Mouse (Mus musculus): ENCODE results near the gene Cela3b.

Gene Cela3b

GRCm38 (mm10) chr4:137430502-137430901, at the start of gene Cela3b:
Gene Cela3b (minus strand): TSS chr4:137430540.
- DNase-seq (ENCODE audit: inconsistent ontology term) = no peak

- no peak for DNase-seq (ENCODE audit: inconsistent ontology term)
These were observed 49.4 kb upstream of the Cela3b start for GRCm38 (mm10) chr4:137479757-137480156.

DNA sequence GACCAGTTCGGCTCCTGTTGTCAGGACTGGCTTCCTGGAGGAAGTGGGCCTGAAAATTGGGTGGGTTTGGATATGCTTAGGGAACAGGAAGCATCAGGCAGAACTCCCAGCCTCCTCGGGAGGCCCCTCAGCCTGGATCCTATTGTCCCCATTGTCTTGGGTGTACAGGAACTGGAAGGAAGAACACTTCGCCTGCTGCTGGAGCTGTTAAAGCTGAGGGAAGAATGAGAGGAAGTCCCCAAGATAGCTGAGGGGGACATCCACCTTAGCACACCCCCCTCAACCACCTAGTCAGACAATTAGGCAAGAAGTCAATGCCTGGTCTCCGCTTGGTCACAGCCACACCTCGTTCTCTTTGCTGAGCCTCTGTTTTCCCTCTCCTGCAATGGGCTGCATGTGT, 48.0 kb upstream of the Cela3b start:
- DNase-seq (ENCODE audit: inconsistent ontology term) = no peak

DNA sequence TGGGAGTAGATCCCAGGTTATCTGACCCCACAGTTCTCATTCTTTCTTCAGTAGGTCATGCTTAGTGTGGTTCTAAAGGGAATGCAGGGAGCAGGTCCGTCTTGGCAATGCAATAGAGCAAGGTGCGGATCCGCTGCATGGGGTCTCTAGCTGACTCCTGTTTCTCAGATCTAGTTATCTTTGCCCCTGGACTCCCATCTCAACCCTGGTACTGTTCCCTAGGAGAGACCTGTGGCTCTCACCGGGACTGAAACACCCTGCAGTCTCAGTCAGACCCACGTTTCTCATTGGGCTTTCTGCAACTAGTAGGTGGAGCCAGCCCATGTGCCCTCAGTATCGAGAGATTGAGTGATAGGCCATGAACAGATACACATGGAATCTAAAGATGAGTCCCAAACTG, 47.3 kb upstream of the Cela3b start:
- no peak for DNase-seq (ENCODE audit: inconsistent ontology term)

- DNase-seq (ENCODE audit: inconsistent ontology term) = peak; percentile 88
These were observed 46.5 kb upstream of the Cela3b start for GRCm38 (mm10) chr4:137476761-137477237.

- peak; percentile 43 for DNase-seq (ENCODE audit: inconsistent ontology term)
These were observed 45.9 kb upstream of the Cela3b start for GRCm38 (mm10) chr4:137476065-137476760.

DNA sequence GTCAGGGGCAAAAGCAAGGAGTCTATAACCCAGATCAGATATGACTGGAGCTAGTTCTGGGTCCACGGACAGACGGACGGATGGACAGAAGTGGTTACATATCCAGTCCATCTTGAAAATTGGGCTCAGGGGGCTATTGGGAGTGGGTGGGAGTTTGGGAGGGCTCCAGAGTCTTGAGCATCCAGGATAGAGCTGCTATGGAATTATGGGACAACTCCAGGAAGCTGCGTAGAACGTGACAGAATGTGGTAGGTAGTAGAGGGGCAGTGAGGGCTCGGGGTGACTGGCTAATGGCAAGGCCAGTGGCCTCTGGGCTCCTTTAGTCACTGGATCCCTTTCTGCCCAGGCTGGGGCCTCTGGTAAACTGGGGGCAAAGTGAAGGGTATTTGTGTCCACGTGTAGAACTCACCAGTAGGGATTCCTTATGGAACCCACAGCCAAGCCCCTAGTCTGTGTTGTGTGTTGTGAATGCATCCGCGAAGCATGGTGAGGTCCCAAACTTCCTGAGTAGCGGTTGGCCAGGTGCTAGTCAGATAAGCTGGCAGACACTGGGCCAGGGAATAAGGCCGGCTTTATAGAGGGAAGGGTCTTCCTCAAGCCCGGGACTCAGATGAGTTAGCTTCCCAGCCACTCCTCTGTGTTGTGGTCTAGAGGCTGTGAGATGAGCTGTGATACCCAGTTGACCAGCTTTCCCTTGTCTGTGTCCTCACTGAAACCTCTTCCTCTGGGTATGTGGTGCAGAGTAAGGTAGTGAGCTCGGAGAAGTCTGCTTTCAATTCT, 45.1 kb upstream of the Cela3b start:
- no peak for DNase-seq (ENCODE audit: inconsistent ontology term)

- DNase-seq (ENCODE audit: inconsistent ontology term) = no peak
These were observed 44.4 kb upstream of the Cela3b start for GRCm38 (mm10) chr4:137474694-137475093.

- peak; percentile 87 for DNase-seq (ENCODE audit: inconsistent ontology term)
These were observed 43.5 kb upstream of the Cela3b start for GRCm38 (mm10) chr4:137473701-137474388.

DNA sequence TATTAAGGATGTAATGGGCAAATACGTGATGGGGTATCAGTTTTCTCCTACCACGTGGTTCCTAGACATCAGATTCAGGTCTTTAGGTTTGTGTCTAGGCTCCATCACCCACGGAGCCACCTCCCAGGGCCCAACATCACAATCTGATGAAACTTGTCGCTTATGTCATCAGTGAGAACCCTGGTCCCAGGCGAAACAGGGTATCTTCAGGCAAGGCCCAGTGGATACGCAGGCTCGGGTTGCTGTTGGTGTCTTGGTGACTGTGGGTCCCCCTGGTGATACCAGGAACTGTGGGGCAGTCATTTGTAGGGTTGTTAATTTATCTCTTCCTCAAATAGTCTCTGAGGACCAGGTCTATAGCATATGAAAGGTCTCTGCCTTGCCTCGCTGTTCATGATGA, 42.9 kb upstream of the Cela3b start:
- no peak for DNase-seq (ENCODE audit: inconsistent ontology term)

DNA sequence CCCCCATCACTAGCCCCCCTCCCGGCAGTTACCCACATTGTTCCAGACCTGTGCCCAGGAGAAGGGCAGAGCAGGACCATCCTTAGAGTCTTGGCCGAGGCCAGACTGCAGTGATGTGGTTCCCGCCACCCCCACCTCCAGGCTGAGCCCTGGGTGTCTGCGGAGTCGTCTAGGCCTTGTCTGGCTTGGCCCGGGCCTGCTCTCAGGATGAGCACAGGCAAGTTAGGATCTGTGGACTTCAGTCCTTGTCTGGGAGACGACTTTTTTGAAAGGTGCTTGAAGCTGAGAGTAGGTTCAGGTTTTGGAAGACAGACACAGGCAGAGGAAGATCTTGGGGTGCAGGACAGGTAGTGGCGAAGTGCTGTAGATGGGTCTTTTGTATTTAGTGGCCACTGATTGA, 41.0 kb upstream of the Cela3b start:
- no peak for DNase-seq (ENCODE audit: inconsistent ontology term)

DNA sequence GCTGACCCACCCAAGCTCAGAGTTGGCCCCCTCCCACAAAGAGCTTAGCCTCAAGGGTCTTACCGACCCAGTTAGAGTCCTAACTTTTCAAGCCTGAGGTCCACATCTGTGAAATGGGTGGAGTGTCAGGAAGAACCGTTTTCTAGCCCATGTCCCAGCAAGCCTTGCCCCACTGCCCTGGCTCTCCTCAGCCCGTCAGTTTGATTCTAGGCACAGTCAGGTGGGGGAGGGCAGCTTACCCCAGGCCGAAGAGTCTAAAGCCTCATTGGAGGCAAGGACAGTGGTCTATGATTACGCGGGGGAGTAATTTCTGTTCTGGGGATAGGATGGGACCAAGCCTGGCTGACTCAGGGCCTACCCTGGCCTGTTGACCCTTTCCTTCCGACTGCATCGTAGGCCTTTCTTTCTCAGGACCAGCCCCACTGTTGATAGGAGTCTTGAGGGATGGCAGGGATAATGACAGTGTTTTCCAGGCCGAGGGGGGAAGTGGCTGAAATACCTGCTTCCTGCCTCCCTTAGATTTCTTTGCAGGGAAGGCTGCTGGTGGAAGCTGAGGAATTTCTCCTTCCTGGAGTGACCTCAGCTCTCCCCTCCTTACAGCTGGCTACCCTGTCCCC, 40.5 kb upstream of the Cela3b start:
- no peak for DNase-seq (ENCODE audit: inconsistent ontology term)

DNA sequence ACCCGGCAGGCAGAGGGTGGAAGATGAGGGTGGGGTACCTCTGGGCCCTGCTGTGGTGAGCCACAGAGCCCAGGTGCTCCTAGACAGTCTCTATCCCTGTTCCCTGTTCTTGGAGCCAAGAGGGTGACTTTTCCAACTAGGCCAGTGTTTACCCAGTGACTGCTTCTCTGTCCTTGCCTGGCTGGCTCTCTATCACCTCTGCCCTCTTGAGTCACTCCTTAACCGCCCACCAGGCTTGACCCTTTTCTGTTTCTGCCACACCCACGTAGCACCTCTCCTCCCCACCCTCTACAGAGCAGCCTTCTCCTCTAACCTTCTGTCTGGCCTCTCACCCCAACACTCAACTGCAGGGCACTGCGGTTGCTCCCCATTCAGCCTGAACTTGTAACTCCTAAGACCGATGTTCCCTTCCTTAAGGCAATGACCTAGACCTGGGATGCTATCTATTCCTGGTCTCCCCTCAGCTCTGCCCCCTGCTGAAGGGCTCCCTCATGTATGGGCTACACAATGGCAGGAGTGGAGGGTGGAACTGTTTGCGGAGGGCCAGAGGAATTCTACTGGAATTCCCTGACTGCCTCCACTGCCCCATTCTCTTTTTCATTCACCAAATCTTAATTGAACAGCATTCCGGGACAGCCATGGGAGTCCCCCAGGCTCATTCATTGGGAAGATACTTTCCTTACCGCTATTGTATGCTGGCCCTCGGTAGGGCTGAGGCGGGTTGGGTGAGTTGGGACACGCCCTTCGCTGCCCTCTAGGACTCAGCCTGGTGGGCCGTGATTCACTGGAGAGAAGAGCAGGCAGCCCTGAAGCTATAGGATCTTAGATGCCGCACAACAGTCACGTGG, 39.7 kb upstream of the Cela3b start:
- DNase-seq (ENCODE audit: inconsistent ontology term) = peak; percentile 80

DNA sequence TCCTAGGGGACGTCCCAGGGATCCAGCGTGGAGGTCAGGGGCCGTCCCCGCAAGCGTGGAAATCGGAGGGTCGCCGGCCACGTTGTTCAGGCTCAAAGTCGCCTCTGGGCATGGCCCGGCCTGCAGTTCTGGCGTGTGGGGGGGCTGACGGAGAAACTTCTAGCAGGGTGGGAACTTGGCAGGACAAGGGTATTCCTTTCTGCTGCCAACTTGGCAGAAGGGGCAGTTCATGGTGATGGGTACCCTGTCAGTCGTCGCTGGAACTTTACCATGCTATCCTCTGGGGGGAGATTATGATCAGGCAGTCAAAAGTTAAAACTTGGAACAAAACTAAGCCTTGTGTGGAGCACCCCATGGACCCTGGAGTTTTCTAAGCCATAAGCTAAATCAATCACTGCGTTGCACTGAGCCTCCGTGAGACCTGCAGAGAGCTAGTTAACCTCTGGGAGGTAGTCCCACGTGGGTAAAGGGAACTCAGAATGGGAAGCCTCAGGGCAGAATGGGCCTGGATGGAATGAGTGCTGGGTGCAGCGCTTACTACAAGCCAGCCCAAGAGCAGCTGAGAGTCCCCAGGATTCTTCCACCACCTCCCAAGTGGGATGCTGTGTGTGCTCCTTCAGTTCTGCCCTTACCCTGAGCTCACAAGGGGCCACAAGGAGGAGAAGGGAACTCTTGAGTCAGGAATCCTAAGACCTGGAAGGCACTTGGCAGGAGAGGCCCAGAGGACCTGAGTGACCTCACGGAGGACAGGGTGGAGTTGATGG, 38.9 kb upstream of the Cela3b start:
- peak; percentile 66 for DNase-seq (ENCODE audit: inconsistent ontology term)

DNA sequence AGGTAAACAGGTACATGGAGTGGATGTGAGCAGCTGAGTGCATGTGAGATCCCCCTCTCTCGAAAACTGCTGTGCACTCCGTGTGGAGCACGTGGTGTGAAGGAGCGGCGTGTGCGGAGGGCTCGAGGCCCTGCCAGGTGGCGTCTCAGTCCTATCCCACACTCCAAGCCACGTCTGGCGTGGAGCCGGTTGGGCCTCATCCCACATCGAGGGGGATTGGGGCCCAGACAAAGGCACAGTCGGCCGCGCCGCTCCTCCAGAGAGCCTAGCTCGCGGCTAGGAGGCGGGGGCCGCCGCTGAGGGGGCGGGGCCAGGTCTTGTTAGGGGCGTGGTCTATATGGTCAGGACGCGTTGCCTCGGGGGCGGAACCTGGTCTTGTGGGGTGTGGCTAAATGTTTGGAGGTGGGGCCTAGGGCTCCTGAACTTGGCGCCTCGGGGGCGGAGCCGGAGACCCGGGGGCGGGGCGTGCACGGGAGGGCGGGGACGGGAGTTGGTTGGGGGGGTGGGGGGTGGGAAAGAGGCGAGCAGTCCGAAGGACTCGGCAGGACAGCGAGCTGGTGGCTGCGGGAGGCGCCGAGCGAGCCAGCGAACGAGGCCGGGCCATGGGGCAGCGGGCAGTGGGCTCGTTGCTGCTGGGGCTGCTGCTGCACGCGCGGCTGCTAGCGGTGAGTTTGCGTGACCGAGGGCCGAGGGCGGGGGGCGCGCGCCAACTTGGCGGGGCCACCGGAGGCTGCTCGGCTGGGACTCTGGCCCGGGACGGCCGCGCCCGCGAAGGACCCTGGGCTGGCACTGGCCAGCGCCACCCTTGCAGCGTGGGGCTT, 38.1 kb upstream of the Cela3b start, which contains the start of gene Hspg2:
Gene Hspg2, plus strand, starts transcription at position 510 of the 821 bp plus-strand sequence.
- peak; percentile 98 for DNase-seq (ENCODE audit: inconsistent ontology term)

DNA sequence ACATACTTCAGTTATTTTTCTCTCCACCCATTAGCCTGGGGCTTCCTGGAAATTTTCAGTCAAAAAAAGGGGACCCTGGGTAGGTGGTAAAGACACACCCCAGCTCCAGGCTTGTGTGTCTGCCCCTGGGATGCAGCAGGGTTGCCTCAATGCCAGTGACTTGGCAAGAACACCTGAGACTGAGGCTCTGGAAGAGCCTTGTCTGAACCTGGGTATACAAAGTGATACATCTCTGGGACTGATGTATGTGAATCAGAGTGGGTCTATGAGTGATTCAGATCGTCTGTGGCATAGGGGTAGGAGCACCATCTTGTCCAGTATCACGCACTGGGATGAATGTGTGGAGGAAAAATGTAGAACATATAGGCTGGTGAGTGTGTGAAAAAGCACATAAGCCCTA, 37.2 kb upstream of the Cela3b start:
- DNase-seq (ENCODE audit: inconsistent ontology term) = no peak

- no peak for DNase-seq (ENCODE audit: inconsistent ontology term)
These were observed 36.7 kb upstream of the Cela3b start for GRCm38 (mm10) chr4:137466991-137467390.

DNA sequence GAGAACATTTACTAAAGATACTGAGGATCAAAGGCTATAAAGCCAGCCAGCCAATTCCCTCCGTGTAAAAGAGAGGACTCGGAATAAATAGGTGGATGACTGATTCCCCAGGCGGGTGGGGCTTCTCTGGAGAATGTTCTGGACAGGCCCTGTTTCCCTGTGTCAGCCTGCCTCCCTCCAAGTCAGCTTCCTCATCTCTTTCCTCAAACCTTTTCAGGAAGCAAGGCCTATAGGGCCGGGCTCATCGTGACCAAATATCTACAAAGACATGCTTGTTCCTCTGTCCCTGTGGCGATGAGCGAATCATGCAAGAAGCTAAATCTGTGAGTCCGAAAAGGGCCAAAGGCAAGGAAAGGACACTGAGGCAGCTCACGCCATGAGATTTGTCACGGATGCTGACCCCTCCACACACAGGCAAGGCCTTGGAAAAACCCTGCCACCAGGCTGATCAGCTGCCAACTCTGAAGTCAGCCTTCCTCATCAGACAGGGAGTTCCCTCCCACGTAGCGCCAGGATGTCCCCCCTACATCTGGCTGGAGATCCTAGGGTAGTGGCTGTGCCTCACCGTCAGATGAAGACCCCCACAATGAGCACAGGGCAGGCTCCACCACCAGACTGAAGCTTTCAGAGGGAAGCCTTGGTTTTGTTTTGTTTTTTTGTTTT, 34.9 kb upstream of the Cela3b start:
- no peak for DNase-seq (ENCODE audit: inconsistent ontology term)
